In the genomic region with DNA sequence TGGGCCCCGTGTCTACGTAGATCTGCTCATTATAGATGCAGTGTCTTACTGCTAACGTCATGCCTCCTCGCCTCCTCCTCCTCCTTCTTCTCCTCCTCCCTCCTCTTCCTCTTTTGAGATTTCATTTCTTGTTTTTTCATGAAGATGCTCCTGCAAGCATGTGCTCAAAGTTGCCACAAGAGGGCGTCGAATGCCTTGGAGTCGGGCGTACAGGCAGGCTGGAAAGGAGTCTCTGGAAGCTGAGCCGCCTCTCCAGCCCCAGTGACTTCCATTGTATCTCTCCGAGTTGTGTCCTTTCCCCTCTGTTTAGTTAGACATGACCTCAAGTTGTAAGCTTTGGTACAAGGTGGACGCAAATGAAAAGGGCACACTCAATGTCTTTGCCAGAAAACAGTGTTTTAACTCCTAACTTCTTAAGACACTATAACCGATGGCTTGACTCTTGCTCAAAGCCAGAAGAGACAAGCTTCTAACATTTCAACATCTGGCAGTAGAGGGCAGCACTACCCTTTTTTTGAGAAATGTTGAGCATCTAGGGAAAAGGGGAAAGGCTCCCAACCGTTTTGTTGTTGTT, we compare ENCODE assay signal across 7 mouse cellular contexts. TPM values are rescaled to one million over a fixed set of nuclear protein-coding genes. Genes with fewer than 3 reads are reported as not detected.
DNase-seq lines count a peak whose midpoint lies in the region; ATAC-seq and TF ChIP-seq lines count a peak whose summit lies in the region.

No protein-coding gene starts in this region.

- under 1% methylated on average over 13 of the region's 13 CpGs for WGBS in hindbrain, postnatal 0 days

- no peaks in the 10 kb centered on the region for H3K9me3 ChIP-seq in hindbrain, postnatal 0 days (ENCODE audit: low read length)

- H3K27me3 ChIP-seq in hindbrain, postnatal 0 days (ENCODE audit: insufficient read depth, low read length), result no peaks in the 10 kb centered on the region

- DNase-seq in adipocyte (ENCODE audit: low spot score), result peak; percentile 95
- peak; percentile 62 to 65 for DNase-seq in cerebellum, postnatal 36 days
- peak; percentile 81 for DNase-seq in gastrocnemius, adult 2 months
- DNase-seq in hindbrain, postnatal 0 days (ENCODE audit: low spot score), result peak; percentile 93
- peak; percentile 78 to 79 for DNase-seq in left cerebral cortex, postnatal 14 days (ENCODE audit: low spot score in 2 of 2)
- DNase-seq in mesoderm, embryonic 11.5 days (ENCODE audit: low read depth, low spot score), result peak; percentile 91
- DNase-seq in right cerebral cortex, postnatal 25 days, result peak; percentile 64

- peak; percentile 60 for TF ChIP-seq CTCF in gastrocnemius, adult 2 months (IDR thresholded peaks at IDR 0.05)
- peak; percentile 85 for TF ChIP-seq CTCF in hindbrain, postnatal 0 days (IDR thresholded peaks at IDR 0.05; ENCODE audit: low read depth)

- H3K36me3 ChIP-seq in hindbrain, postnatal 0 days (ENCODE audit: insufficient read depth, low read length), result no peaks in the 10 kb centered on the region

- ATAC-seq in hindbrain, postnatal 0 days, result peak; percentile 88

- peak overlapping the region; percentile 52 for H3K4me3 ChIP-seq in gastrocnemius, adult 2 months
- H3K4me3 ChIP-seq in hindbrain, postnatal 0 days (ENCODE audit: low read length), result peak overlapping the region; percentile 22; the same call in 1 of the 2 replicates

- no peak overlapping the region for H3K9ac ChIP-seq in hindbrain, postnatal 0 days (replicated peaks; ENCODE audit: low read length)

- intact Hi-C loops in gastrocnemius, adult 2 months (cut with DNase I), result loop anchor here (1.0 to 5.0 kb wide), 3 partner anchors 99 to 223 kb away; no protein-coding TSS in a partner anchor
- intact Hi-C loops in left cerebral cortex, postnatal 14 days (cut with DNase I), result loop anchor here (2.0 kb wide), 2 partner anchors 95 to 135 kb away; no protein-coding TSS in a partner anchor

- peak overlapping the region; percentile 50 for H3K4me2 ChIP-seq in hindbrain, postnatal 0 days (ENCODE audit: low read depth, low read length)

- peaks cover 5% of the 10 kb centered on the region; the same call in 1 of the 2 replicates for H3K4me1 ChIP-seq in hindbrain, postnatal 0 days (ENCODE audit: insufficient read depth, low read length)

- peak overlapping the region; percentile 96 for H3K27ac ChIP-seq in gastrocnemius, adult 2 months
- H3K27ac ChIP-seq in hindbrain, postnatal 0 days, result no peak overlapping the region

RNA-seq across cellular contexts. Expression of a gene that starts 5.9 kb away (rescaled TPM):
- 100 to 1,000 TPM; 316 to 792 TPM for total RNA-seq in gastrocnemius, adult 2 months (2021)
- 120 and 132 TPM in 2 replicates for total RNA-seq in hindbrain, postnatal 0 days (2014; rRNA removed)
- polyA plus RNA-seq in hindbrain, postnatal 0 days (2015; fragmentation: Nextera tagmentation; extraction: Ambion mirVana), result 134 and 136 TPM in 2 replicates
- total RNA-seq in left cerebral cortex, postnatal 14 days (2021), result 100 to 1,000 TPM; 324 to 342 TPM
